Mouse (Mus musculus): Measurements from ENCODE around the gene Smc6.

Smc6 gene

DNA sequence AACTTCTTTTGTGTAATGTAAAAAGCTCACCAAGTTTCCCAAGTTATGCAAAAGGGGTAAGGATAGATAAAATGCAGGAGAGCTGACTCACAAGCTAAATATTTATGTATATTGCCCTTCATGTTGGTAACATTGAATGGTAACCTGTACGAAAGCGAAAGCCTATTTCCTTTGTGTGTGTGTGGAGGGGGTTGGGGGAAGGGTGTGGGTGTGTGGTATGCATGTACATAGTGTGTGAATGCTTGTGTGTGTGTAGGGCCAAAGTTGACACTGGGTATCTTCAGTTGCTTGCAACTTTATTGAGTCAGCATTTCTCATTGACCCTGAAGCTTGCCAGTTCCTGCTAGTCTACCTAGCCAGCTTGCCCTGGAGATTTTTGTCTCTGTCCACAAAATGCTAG is 15.9 kb downstream of the Smc6 start:
- no peak for DNase-seq (ENCODE audit: low spot score in 2 of 2)

GRCm38 (mm10) chr12:11286382-11286781 is 20.7 kb downstream of the Smc6 start:
- no peak for DNase-seq (ENCODE audit: low spot score in 2 of 2)

DNA sequence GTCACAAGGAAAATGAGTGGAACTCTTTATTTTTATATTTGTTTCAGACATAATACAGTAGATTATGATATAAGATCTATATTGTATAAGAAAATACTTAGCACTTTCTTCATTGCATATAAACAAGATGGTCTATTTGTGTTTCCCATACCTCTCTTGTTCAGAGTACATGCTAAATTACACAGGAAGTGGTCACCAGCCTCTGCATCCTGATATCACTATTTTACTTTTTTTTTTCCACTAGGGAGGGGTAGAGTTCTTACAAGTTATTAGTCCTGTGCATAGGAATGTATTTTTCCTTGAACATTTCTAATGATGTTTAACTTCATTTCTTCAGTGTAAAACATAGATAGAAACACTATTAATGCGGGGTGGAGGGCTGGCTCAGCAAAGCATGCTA is 35.2 kb downstream of the Smc6 start:
- no peak for DNase-seq (ENCODE audit: low spot score in 2 of 2)

DNA sequence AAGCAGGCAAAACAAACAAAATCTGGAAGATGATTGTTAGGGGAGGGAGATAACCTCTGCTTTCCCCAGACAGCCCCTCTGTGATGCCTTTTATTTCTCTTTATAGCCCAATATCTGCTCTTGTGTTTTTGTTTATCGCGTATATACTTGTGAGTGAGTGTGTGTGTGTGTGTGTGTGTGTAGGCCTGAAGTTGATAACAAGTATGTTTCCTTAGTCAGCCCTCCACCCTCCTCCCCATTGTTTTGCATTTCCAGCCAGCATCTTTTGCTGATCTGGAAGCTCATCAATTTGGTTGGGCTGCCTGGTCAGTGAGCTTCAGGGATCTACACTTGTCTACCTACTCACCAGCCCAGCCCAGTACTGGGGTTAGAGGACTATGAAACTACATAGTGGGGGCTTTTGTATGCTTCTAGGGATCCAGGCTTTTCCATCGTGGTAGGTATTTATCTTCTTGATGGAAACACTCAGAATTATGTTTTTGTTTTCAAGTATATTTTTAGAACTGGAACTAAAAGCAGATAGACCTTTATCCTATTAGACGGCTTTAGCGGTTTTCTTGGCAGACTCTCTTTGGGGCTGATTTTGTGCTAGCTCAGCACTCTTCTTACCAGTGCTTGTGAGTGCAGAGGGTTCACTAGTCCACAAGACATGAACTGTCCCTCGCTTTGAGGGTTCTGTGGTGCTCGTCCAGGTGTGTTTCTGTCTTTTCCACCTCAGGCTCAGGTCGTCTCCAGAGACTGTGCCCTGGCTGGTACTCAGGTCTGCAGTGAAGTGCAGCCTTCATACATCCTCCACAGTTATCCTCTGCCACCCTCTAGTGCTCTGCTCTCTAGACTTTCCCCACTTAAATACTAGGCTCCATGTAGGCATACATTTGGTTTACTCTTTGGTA is 41.3 kb downstream of the Smc6 start:
- no peak for DNase-seq (ENCODE audit: low spot score in 2 of 2)

- no peak for DNase-seq (ENCODE audit: low spot score in 2 of 2)
Observed at GRCm38 (mm10) chr12:11311106-11311505, 45.4 kb downstream of the Smc6 start.

- no peak for DNase-seq (ENCODE audit: low spot score in 2 of 2)
Observed at GRCm38 (mm10) chr12:11313840-11314239, 48.2 kb downstream of the Smc6 start.

GRCm38 (mm10) chr12:11317671-11318070 is 52.0 kb downstream of the Smc6 start:
- DNase-seq (ENCODE audit: low spot score in 2 of 2): no peak

DNA sequence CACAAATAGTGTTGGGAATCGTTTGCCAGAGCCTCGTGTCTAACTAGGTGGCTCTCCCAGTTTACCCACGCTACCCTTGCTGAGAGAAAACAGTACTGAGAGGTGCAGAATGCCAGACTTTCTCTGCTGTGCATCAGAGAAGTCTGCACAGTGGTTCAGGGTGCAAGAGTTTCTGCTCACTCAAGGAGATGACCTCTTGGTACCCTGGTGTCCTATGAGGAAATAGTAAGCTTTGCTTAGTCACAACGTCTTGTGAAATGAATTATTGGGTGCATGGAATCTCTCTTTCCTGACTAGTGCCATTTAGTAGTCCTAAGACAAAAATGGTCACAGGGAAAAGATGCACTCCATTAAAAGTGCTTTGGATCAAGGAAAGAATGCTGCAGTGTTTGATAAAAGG is 58.8 kb downstream of the Smc6 start:
- no peak for DNase-seq (ENCODE audit: low spot score in 2 of 2)

DNA sequence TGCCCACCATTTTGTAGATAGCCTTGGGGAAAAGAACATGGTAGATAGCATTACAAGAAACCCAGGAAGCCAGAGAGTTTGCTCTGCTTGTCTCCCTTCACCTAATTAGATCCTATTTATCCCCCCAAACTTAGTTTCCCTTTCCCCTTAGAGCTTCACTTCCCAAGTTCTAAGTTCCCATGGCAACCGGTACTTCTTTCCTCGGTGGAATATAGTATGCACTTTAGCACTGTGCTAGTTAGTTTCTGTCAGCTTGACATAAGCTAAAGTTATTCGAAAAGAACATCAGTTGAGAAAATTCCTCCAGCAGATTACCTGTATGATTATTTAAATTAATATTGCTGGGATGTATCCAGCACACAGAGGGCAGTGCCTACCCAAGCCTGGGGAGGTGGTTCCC is 60.8 kb downstream of the Smc6 start:
- DNase-seq (ENCODE audit: low spot score in 2 of 2): no peak

DNA sequence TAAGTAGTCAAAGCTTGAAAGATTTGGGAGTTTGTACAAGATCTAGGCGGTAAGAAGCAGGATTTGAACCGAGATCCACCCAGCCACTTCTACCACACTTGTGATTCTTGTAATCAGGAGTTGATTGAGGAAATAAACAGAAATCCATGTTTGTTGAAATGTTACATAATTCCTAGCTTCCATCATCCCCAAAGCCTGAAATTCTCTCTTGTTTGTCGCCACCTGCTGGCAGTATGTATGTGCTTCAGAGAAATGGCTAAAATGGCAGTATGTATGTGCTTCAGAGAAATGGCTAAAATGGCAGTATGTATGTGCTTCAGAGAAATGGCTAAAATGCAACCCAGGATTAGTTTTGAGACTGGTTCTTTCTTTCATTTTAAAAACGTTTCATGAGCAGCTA is 71.2 kb downstream of the Smc6 start:
- DNase-seq (ENCODE audit: low spot score in 2 of 2): peak in 1 of 2 experiments; percentile 30

GRCm38 (mm10) chr12:11338251-11338650 is 72.6 kb downstream of the Smc6 start:
- no peak for DNase-seq (ENCODE audit: low spot score in 2 of 2)

GRCm38 (mm10) chr12:11342020-11342600 is 76.4 kb downstream of the Smc6 start:
- no peak for DNase-seq (ENCODE audit: low spot score in 2 of 2)

DNA sequence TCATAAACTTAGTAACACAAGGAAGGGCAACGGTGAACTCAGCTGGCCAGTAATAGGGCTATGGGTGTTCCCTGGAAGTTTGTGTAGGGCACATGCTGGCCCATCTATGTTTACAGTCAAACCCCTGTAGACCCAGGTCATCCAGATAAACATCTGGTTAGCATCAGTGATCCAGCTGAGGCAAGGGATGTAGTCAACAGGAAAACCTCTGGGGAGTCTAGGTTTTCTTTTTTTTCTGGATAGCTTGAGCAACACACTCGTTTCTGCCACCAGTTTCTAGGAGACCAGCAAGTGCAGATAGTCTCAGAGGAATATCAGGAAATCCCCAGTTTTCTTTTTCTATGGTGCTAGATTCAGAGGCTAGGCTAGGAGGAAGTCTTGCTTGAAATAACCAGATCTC is 80.3 kb downstream of the Smc6 start:
- DNase-seq (ENCODE audit: low spot score in 2 of 2): no peak

- no peak for DNase-seq (ENCODE audit: low spot score in 2 of 2)
Observed at GRCm38 (mm10) chr12:11348423-11348822, 82.7 kb downstream of the Smc6 start.

DNA sequence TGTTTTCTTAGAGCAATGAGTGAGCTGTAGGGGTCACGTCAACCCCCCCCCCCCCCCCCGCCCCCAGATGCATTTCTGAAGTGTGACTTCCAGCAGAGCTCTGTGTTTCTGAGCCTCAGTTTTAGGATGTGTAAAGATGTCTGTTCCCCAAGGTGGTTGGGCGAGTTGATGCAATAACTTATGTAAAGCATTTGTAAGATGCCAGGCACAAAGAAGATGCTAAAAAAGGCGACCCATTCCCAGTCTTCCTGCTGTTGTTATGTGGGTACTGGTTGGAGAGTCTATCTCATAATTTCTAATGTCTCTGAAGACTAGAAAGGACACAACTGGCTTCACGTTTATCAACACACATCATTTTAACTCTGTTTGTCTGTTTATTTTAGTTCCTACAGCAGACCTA is 84.2 kb downstream of the Smc6 start:
- no peak for DNase-seq (ENCODE audit: low spot score in 2 of 2)

- DNase-seq (ENCODE audit: low spot score in 2 of 2): peak; percentile 82 to 85
Observed at GRCm38 (mm10) chr12:11350895-11351294, 85.2 kb downstream of the Smc6 start.

DNA sequence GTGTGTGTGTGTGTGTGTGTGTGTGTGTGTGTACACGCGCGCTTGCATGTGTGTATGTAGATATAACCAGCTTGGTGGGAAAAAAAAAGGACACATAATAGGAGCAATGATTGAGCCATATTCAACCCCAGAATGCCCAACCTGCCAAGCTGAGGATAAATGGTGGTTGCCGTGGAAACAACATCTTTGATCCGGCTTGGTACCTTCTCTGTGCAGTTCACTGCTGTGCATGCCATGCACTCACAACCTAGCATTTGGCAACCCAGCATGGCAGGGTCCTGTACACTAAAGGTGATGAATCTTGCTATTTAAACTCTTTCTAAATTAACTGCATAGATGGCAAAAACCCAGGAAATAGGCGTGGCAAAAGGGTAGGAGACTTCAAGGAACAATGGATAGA is 96.7 kb downstream of the Smc6 start:
- no peak for DNase-seq (ENCODE audit: low spot score in 2 of 2)

GRCm38 (mm10) chr12:11364870-11365269 is 99.2 kb downstream of the Smc6 start:
- no peak for DNase-seq (ENCODE audit: low spot score in 2 of 2)

DNA sequence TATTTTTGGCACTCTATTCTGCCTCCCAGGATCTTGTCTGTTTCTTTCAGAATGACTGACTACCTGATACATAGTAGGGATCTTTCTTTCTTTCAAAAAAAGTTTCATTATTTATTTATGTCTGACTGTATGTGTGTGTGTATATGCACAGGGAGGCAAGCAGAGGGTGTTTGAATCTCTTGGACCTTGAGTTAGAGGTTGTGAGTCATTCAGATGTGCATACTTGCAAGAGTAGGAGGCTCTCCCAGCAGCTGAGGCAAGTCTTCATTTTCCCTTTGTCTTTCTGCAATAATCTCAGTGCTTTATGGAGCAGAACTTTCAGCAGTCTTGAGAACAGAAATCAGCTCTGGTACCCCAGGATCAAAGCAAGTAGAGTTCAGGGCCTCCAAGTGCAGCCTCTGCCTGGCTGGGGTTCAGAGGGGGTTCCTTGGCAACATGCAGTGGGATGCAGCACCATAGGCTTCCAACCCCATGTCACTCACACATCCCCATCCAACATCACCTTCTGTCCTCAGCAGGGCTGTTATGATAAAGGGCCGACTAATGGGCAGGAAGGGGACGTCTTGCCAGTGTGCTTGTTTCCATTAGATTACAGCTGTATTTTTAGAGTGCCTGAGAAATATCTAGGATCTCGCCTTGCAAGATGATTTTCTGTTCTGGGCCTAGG is 101.5 kb downstream of the Smc6 start:
- no peak for DNase-seq (ENCODE audit: low spot score in 2 of 2)
